Mouse (Mus musculus) forebrain, embryonic 12.5 days (tissue): ENCODE measurements around the gene Bdkrb1. TPM values are rescaled to one million over a fixed set of nuclear protein-coding genes. Genes with fewer than 3 reads are reported as not detected.

ENCODE experiments used
- ATAC-seq: fragments of 200-750 bp; cut with Nextera tagmentation; 2 replicates; pipeline ENCODE4 v1.8.0; 2017; ENCODE audit warnings: moderate TSS enrichment; ENCODE audit not compliant: low FRiP score
- H3K27ac ChIP-seq: fragments of 300-500 bp; sonication (generic); 2 replicates; pipeline ENCODE4 v1.5.1; 2016; ENCODE audit warnings: mild to moderate bottlenecking
- H3K27me3 ChIP-seq: fragments of 300-500 bp; sonication (generic); 2 replicates; pipeline ENCODE4 v1.6.1; 2016; ENCODE audit warnings: mild to moderate bottlenecking
- H3K36me3 ChIP-seq: fragments of 300-500 bp; sonication (generic); replicated peaks from 2 replicates; pipeline ENCODE4 v1.6.1; 2016; ENCODE audit warnings: mild to moderate bottlenecking
- H3K4me1 ChIP-seq: fragments of 300-500 bp; sonication (generic); 2 replicates; pipeline ENCODE4 v1.6.1; 2016
- H3K4me2 ChIP-seq: fragments of 300-500 bp; sonication (generic); 2 replicates; pipeline ENCODE4 v1.6.1; 2016; ENCODE audit warnings: mild to moderate bottlenecking, moderate library complexity
- H3K4me3 ChIP-seq: fragments of 300-500 bp; sonication (generic); replicated peaks from 2 replicates; pipeline ENCODE4 v1.5.1; 2016; ENCODE audit warnings: mild to moderate bottlenecking
- H3K9ac ChIP-seq: fragments of 300-500 bp; sonication (generic); 2 replicates; pipeline ENCODE4 v1.6.1; 2016; ENCODE audit warnings: mild to moderate bottlenecking
- H3K9me3 ChIP-seq: fragments of 300-500 bp; sonication (generic); 2 replicates; pipeline ENCODE4 v1.6.1; 2016
- WGBS: fragments of 180-500 bp; shearing (Covaris S2); methylation state at CpG from one replicate; pipeline ENCODE4 v1.1.7; 2016; 5-methylcytosine and 5-hydroxymethylcytosine counted together
- polyA plus RNA-seq: library from polyadenylated mRNA; unstranded; fragments of >200 nt; fragmentation: Nextera tagmentation; extraction: Ambion mirVana; gene quantifications from 2 replicates; pipeline ENCODE4 v1.2.1, GENCODE M21; 2016

Gene Bdkrb1
- polyA plus RNA-seq, 1 experiment from 2014 or later, result not detected

DNA sequence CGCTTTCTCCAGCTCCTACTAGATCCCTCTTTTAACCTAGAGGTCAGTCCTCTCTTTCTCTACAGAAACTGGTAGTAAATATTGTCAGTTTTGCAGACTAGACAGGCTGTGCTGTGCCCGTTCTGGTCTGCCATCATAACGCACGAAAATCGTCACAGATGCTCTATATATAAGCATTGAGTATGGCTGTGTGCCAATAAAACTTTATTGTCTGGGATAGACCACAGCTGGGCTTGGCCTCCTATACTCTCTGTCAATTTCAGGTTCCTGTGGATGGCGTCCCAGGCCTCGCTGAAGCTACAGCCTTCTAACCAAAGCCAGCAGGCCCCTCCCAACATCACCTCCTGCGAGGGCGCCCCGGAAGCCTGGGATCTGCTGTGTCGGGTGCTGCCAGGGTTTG is 1.0 kb downstream of the Bdkrb1 start:
- ATAC-seq, result no peak
- peaks cover 7% of the 10 kb centered on the region; the same call in 1 of the 2 replicates for H3K27me3 ChIP-seq
- H3K4me1 ChIP-seq, result peaks cover 26% of the 10 kb centered on the region
- H3K27ac ChIP-seq, result no peak overlapping the region
- 93% methylated on average over 11 of the region's 11 CpGs for WGBS
- H3K36me3 ChIP-seq, result no peaks in the 10 kb centered on the region
- no peak overlapping the region for H3K4me3 ChIP-seq
- no peaks in the 10 kb centered on the region for H3K9me3 ChIP-seq
- no peak overlapping the region for H3K9ac ChIP-seq
- H3K4me2 ChIP-seq, result no peak overlapping the region

- no peaks in the 10 kb centered on the region for H3K36me3 ChIP-seq
- H3K27ac ChIP-seq, result no peak overlapping the region
- H3K4me3 ChIP-seq, result no peak overlapping the region
- peaks cover 23% of the 10 kb centered on the region for H3K4me1 ChIP-seq
- H3K9me3 ChIP-seq, result no peaks in the 10 kb centered on the region
- ATAC-seq, result no peak
- 3% methylated on average over 8 of the region's 8 CpGs for WGBS
- H3K27me3 ChIP-seq, result peaks cover 7% of the 10 kb centered on the region; the same call in 1 of the 2 replicates
- H3K4me2 ChIP-seq, result no peak overlapping the region
- H3K9ac ChIP-seq, result no peak overlapping the region
These were observed 2.3 kb downstream of the Bdkrb1 start for GRCm38 (mm10) chr12:105605212-105605611.

GRCm38 (mm10) chr12:105606881-105607280 is 4.0 kb downstream of the Bdkrb1 start:
- Histone ChIP-seq H3K9ac (no peak overlapping the region), H3K36me3 (no peaks in the 10 kb centered on the region), H3K27me3 (peaks cover 7% of the 10 kb centered on the region; the same call in 1 of the 2 replicates), H3K27ac (no peak overlapping the region), H3K4me3 (no peak overlapping the region), H3K4me1 (peaks cover 15% of the 10 kb centered on the region), H3K4me2 (no peak overlapping the region), H3K9me3 (no peaks in the 10 kb centered on the region)
- no peak for ATAC-seq
- 82% methylated on average over 4 of the region's 4 CpGs for WGBS

DNA sequence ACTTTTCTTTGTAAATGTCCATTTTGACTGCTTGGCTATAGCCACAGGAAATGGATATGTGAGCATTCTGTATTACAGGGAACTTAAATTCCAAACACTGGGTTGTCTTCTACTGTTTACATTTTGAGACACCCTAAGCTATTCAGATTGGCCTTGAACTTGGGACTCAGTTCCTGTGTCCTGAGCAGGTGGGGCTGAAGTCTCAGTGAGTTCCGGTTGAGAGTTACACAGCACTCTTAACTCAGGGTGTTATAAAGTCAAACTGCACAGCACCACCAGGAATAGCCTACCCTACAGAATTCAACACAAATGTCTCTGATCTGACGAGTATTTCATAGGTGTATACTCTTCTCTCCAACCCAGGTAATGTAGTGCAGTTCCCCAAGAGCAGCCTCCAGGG is 8.2 kb downstream of the Bdkrb1 start:
- H3K4me2 ChIP-seq, result no peak overlapping the region
- no peak overlapping the region for H3K9ac ChIP-seq
- H3K9me3 ChIP-seq, result no peaks in the 10 kb centered on the region
- H3K27ac ChIP-seq, result no peak overlapping the region
- no peak for ATAC-seq
- H3K4me3 ChIP-seq, result no peak overlapping the region
- 93% methylated on average over 2 of the region's 2 CpGs for WGBS
- peaks cover 12% of the 10 kb centered on the region; the same call in 1 of the 2 replicates for H3K36me3 ChIP-seq
- 0 out of 2 replicates have a peak, but pooled peaks cover 3% of the 10 kb centered on the region for H3K4me1 ChIP-seq
- H3K27me3 ChIP-seq, result no peaks in the 10 kb centered on the region

GRCm38 (mm10) chr12:105611748-105612147 is 8.9 kb downstream of the Bdkrb1 start:
- ATAC-seq, result peak; percentile 64; the same call in 1 of the 2 replicates
- WGBS, result 21% methylated on average over 7 of the region's 7 CpGs
- Histone ChIP-seq H3K4me3 (no peak overlapping the region), H3K9ac (no peak overlapping the region), H3K36me3 (peaks cover 19% of the 10 kb centered on the region), H3K27ac (no peak overlapping the region), H3K9me3 (no peaks in the 10 kb centered on the region), H3K4me2 (no peak overlapping the region), H3K27me3 (no peaks in the 10 kb centered on the region), H3K4me1 (0 out of 2 replicates have a peak, but pooled peaks cover 3% of the 10 kb centered on the region)

GRCm38 (mm10) chr12:105613559-105613958 is 10.7 kb downstream of the Bdkrb1 start:
- 0 out of 2 replicates have a peak, but pooled peaks cover 3% of the 10 kb centered on the region for H3K4me1 ChIP-seq
- no peak for ATAC-seq
- no peaks in the 10 kb centered on the region for H3K27me3 ChIP-seq
- peaks cover 36% of the 10 kb centered on the region for H3K36me3 ChIP-seq
- H3K4me2 ChIP-seq, result no peak overlapping the region
- no peak overlapping the region for H3K9ac ChIP-seq
- H3K4me3 ChIP-seq, result no peak overlapping the region
- H3K27ac ChIP-seq, result no peak overlapping the region
- H3K9me3 ChIP-seq, result no peaks in the 10 kb centered on the region
- WGBS, result 88% methylated on average over 10 of the region's 10 CpGs

DNA sequence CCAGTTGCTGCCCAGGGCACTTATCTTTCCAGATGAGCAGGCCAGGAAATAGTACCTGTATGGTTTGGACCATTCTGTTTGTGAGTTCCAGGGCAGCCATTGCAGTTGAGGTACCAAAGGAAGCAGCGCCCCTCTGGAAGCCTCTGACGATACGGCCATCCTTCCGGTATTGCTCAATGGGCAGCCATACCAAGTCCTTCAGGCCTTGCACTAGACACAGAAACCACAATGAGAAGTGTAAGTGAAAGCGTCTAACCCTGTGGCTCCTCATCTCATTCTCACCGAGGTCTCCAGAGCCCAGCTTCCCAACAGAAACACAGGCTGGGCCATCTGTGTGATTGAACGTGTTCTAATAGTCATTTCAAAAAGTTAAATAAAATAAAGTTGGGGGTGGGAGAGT is 19.2 kb downstream of the Bdkrb1 start:
- Histone ChIP-seq H3K4me1 (no peaks in the 10 kb centered on the region), H3K4me3 (no peak overlapping the region), H3K9me3 (no peaks in the 10 kb centered on the region), H3K9ac (no peak overlapping the region), H3K27ac (no peak overlapping the region), H3K36me3 (peaks cover 68% of the 10 kb centered on the region), H3K4me2 (no peak overlapping the region), H3K27me3 (no peaks in the 10 kb centered on the region)
- WGBS, result 99% methylated on average over 7 of the region's 7 CpGs
- ATAC-seq, result no peak

DNA sequence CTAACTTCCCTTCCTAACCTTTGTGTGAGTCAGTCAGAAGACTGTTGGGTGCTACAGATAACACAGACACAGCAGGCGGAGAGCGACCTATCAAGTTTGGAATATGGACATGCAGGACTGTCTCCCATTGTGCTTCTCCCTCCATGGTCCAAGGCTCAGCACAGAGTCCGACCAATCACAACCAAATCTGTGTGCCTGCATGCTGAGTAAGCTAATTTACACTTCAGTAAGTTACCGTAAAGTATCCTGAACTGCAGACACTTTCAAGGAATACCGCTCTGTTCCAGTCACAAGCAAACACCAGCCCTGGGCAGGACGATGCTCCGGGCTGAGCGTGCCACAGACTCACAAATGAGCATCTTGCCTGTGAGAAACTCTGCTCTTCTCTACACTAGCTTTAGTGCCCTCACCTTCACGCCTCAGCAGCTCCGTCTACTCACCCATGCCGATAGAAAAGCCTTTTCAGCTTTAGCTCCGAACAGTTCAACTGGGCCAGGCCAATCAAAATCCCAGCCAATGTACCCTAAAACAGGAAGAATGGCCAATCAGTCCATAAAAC is 20.2 kb downstream of the Bdkrb1 start:
- Histone ChIP-seq H3K36me3 (peaks cover 66% of the 10 kb centered on the region), H3K4me1 (no peaks in the 10 kb centered on the region), H3K9me3 (no peaks in the 10 kb centered on the region), H3K4me2 (no peak overlapping the region), H3K9ac (no peak overlapping the region), H3K4me3 (no peak overlapping the region), H3K27me3 (no peaks in the 10 kb centered on the region), H3K27ac (no peak overlapping the region)
- ATAC-seq, result no peak
- 58% methylated on average over 12 of the region's 12 CpGs for WGBS

DNA sequence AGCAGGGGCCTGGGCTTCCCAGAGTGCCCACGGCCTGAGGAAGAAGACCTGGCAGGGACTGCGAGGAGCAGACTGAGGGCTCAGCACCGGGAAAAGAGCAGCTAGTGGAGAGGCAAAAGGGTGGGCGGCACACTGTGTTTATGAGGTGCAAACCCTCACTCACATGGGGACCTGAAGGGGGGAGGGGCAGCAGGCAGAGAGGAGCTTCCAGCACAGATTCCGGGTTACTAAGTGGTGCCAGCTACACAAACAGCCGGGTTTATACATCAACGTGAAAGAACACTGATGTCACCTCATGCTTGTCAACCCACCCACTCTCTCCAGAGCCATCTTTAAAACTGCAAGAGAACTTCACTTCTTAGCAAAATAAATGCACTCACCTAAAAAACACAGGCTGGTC is 22.9 kb downstream of the Bdkrb1 start:
- Histone ChIP-seq H3K4me3 (no peak overlapping the region), H3K9ac (no peak overlapping the region), H3K36me3 (peaks cover 52% of the 10 kb centered on the region), H3K4me1 (no peaks in the 10 kb centered on the region), H3K4me2 (no peak overlapping the region), H3K27ac (no peak overlapping the region), H3K27me3 (no peaks in the 10 kb centered on the region), H3K9me3 (no peaks in the 10 kb centered on the region)
- no peak for ATAC-seq
- WGBS, result 82% methylated on average over 7 of the region's 7 CpGs

DNA sequence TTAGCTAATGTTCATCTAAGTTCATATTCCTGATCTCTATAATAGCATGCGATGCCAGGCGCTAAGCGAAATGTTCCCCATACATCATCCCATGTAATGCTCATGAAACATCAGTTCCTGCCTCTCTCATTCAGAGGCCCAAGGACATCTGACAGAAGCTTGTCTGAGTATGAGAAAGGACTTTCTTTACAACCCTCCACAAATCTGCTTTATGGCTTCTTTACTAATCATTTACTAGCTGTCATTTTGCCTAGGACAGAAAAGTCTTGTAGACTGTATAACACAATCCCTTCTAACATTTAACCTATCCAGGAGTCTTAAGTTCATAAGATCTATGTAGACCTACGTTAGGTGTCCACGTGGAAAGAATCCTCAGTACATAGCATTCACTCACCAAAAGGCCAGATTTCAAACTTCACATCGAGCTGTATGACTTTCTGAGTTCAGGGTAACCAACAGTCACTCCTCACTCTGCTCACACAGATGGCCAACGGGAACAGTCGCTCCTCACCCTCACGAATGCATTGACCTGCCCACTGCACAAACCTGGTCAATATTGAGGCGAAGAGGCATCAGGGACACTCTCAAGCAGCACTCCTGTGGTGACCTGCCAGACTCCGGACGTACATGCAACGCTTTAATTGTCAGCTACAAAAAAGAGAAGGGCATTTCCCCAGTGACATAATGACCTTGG is 31.6 kb downstream of the Bdkrb1 start:
- Histone ChIP-seq H3K27ac (no peak overlapping the region), H3K4me1 (no peaks in the 10 kb centered on the region), H3K36me3 (peaks cover 66% of the 10 kb centered on the region), H3K27me3 (no peaks in the 10 kb centered on the region), H3K9me3 (no peaks in the 10 kb centered on the region), H3K4me3 (no peak overlapping the region), H3K4me2 (no peak overlapping the region), H3K9ac (no peak overlapping the region)
- WGBS, result 95% methylated on average over 13 of the region's 13 CpGs
- ATAC-seq, result no peak

GRCm38 (mm10) chr12:105636551-105636950 is 33.7 kb downstream of the Bdkrb1 start:
- no peak overlapping the region for H3K27ac ChIP-seq
- H3K4me3 ChIP-seq, result no peak overlapping the region
- no peak for ATAC-seq
- peaks cover 86% of the 10 kb centered on the region for H3K36me3 ChIP-seq
- WGBS, result 96% methylated on average over 9 of the region's 9 CpGs
- H3K4me2 ChIP-seq, result no peak overlapping the region
- H3K9ac ChIP-seq, result no peak overlapping the region
- no peaks in the 10 kb centered on the region for H3K27me3 ChIP-seq
- H3K9me3 ChIP-seq, result no peaks in the 10 kb centered on the region
- no peaks in the 10 kb centered on the region for H3K4me1 ChIP-seq

DNA sequence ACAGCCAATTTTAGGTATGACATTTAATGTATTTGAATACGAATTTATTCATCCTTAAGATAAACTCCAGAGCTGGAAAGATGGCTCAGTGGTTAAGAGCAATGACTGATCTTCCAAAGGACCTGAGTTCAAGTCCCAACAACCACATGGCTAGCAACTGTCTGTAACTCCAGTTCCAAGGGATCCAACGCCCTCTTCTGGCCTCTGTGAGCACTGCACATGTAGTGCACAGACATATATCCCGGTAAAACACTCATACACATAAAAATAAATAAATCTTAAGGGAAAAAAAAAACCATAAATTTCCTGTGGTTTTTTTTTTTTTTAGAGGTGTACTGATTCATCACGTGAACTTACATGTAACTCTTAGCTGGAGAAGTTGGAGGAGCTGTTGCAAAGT is 34.7 kb downstream of the Bdkrb1 start:
- Histone ChIP-seq H3K9me3 (no peaks in the 10 kb centered on the region), H3K27ac (no peak overlapping the region), H3K9ac (no peak overlapping the region), H3K27me3 (no peaks in the 10 kb centered on the region), H3K4me3 (no peak overlapping the region), H3K4me2 (no peak overlapping the region), H3K4me1 (no peaks in the 10 kb centered on the region), H3K36me3 (peaks cover 95% of the 10 kb centered on the region)
- WGBS, result 76% methylated on average over 4 of the region's 4 CpGs
- no peak for ATAC-seq

- no peak overlapping the region for H3K4me2 ChIP-seq
- peaks cover 98% of the 10 kb centered on the region for H3K36me3 ChIP-seq
- ATAC-seq, result no peak
- H3K27ac ChIP-seq, result no peak overlapping the region
- no peaks in the 10 kb centered on the region for H3K9me3 ChIP-seq
- no peak overlapping the region for H3K9ac ChIP-seq
- 91% methylated on average over 11 of the region's 11 CpGs for WGBS
- H3K4me3 ChIP-seq, result no peak overlapping the region
- H3K4me1 ChIP-seq, result no peaks in the 10 kb centered on the region
- no peaks in the 10 kb centered on the region for H3K27me3 ChIP-seq
These were observed 40.0 kb downstream of the Bdkrb1 start for GRCm38 (mm10) chr12:105642770-105643321.
